Mouse (Mus musculus) thymus, adult 2 months (tissue): Measurements from ENCODE around the gene Lhfp.

Experiments used
- CTCF ChIP-seq: fragments of 200-500 bp; IDR thresholded peaks from 2 replicates; pipeline ENCODE4 v1.5.1; 2012; ENCODE audit warnings: mild to moderate bottlenecking, control low read depth, low read length, moderate library complexity, borderline replicate concordance; ENCODE audit not compliant: control insufficient read depth, poor library complexity, insufficient read depth; ENCODE audit errors: extremely low read depth
- POLR2A ChIP-seq: fragments of 200-500 bp; IDR thresholded peaks from 2 replicates; pipeline ENCODE4 v1.6.1; 2012; ENCODE audit warnings: mild to moderate bottlenecking, low read length, control low read depth, moderate library complexity; ENCODE audit not compliant: control insufficient read depth, poor library complexity, insufficient read depth; ENCODE audit errors: extremely low read depth

- TF ChIP-seq POLR2A (no peak), CTCF (no peak)
These were observed 248.4 kb downstream of the Lhfp start for GRCm38 (mm10) chr3:53289589-53290219.
